In genomic region chr15:82899676-82900301, GRCm38 (mm10) we compare ENCODE assay signal across 8 mouse cellular contexts.
DNase-seq lines count a peak whose midpoint lies in the region; ATAC-seq and TF ChIP-seq lines count a peak whose summit lies in the region.

No protein-coding gene starts in this region.

- peaks cover 20% of the 10 kb centered on the region for H3K4me1 ChIP-seq in intestine, embryonic 15.5 days (replicated peaks)
- peaks cover 38% of the 10 kb centered on the region for H3K4me1 ChIP-seq in limb, embryonic 15.5 days
- H3K4me1 ChIP-seq in midbrain, embryonic 16.5 days (ENCODE audit: control insufficient read depth, insufficient read depth, low read length) = peaks cover 47% of the 10 kb centered on the region
- H3K4me1 ChIP-seq in spleen, adult 2 months (ENCODE audit: control insufficient read depth, insufficient read depth, insufficient read length) = peaks cover 4% of the 10 kb centered on the region

- ATAC-seq in intestine, embryonic 15.5 days = peak; percentile 95
- ATAC-seq in limb, embryonic 15.5 days (ENCODE audit: insufficient number of reproducible peaks, low FRiP score, low TSS enrichment, low read depth) = peak; percentile 88
- ATAC-seq in midbrain, embryonic 16.5 days = peak; percentile 93

- H3K9me3 ChIP-seq in intestine, embryonic 15.5 days = no peaks in the 10 kb centered on the region
- H3K9me3 ChIP-seq in limb, embryonic 15.5 days = no peaks in the 10 kb centered on the region
- H3K9me3 ChIP-seq in midbrain, embryonic 16.5 days (replicated peaks; ENCODE audit: control insufficient read depth, low read length, poor library complexity, severe bottlenecking) = no peaks in the 10 kb centered on the region

- WGBS in intestine, embryonic 15.5 days = 2% methylated on average over 38 of the region's 56 CpGs
- under 1% methylated on average over 49 of the region's 56 CpGs for WGBS in limb, embryonic 15.5 days
- 2% methylated on average over 26 of the region's 56 CpGs for WGBS in midbrain, embryonic 16.5 days
- WGBS in spleen, adult 2 months = 3% methylated on average over 53 of the region's 56 CpGs

- DNase-seq in urinary bladder, adult 18-20 months (ENCODE audit: low spot score in 2 of 2) = peak; percentile 45 to 77
- no peak for DNase-seq in urinary bladder, postnatal 10 days (ENCODE audit: low spot score)
- DNase-seq in embryo, embryonic 10.5 days (ENCODE audit: low spot score) = peak; percentile 90
- peak; percentile 75 to 79 for DNase-seq in gastrocnemius, postnatal 36 days
- peak; percentile 51 to 84 for DNase-seq in spleen, adult 2 months (ENCODE audit: low read depth in 1 of 2, low spot score in 2 of 2)

- no peak for TF ChIP-seq CTCF in spleen, adult 2 months (IDR thresholded peaks at IDR 0.05; ENCODE audit: extremely low read depth, insufficient read depth, insufficient read length, insufficient replicate concordance)

- TF ChIP-seq POLR2A in spleen, adult 2 months (IDR thresholded peaks at IDR 0.05; ENCODE audit: low read depth, low read length) = peak; percentile 77

- no peaks in the 10 kb centered on the region for H3K27me3 ChIP-seq in intestine, embryonic 15.5 days (replicated peaks)
- H3K27me3 ChIP-seq in limb, embryonic 15.5 days = no peaks in the 10 kb centered on the region
- no peaks in the 10 kb centered on the region for H3K27me3 ChIP-seq in midbrain, embryonic 16.5 days (ENCODE audit: control insufficient read depth, insufficient read depth, low read depth, low read length)
- no peaks in the 10 kb centered on the region for H3K27me3 ChIP-seq in spleen, adult 2 months (ENCODE audit: control insufficient read depth, insufficient read depth, low read length)

- peak overlapping the region; percentile 94 for H3K27ac ChIP-seq in intestine, embryonic 15.5 days
- peak overlapping the region; percentile 92 for H3K27ac ChIP-seq in limb, embryonic 15.5 days
- H3K27ac ChIP-seq in midbrain, embryonic 16.5 days (ENCODE audit: low read length) = peak overlapping the region; percentile 88
- peak overlapping the region; percentile 93 for H3K27ac ChIP-seq in spleen, adult 2 months (ENCODE audit: insufficient read depth, low read length)

- intact Hi-C loops in gastrocnemius, postnatal 36 days (cut with DNase I) = no loop called here

- no peaks in the 10 kb centered on the region for H3K36me3 ChIP-seq in intestine, embryonic 15.5 days
- no peaks in the 10 kb centered on the region; the same call in 1 of the 2 replicates for H3K36me3 ChIP-seq in limb, embryonic 15.5 days
- H3K36me3 ChIP-seq in midbrain, embryonic 16.5 days (ENCODE audit: control insufficient read depth, insufficient read depth, low read length) = no peaks in the 10 kb centered on the region
- no peaks in the 10 kb centered on the region for H3K36me3 ChIP-seq in spleen, adult 2 months (ENCODE audit: control insufficient read depth, insufficient read depth, low read length)

- peak overlapping the region; percentile 93 for H3K4me2 ChIP-seq in intestine, embryonic 15.5 days (replicated peaks)
- H3K4me2 ChIP-seq in limb, embryonic 15.5 days = peak overlapping the region; percentile 95
- H3K4me2 ChIP-seq in midbrain, embryonic 16.5 days (ENCODE audit: low read length) = peak overlapping the region; percentile 94

- peak overlapping the region; percentile 95 for H3K9ac ChIP-seq in intestine, embryonic 15.5 days
- peak overlapping the region; percentile 89 for H3K9ac ChIP-seq in limb, embryonic 15.5 days
- peak overlapping the region; percentile 92 for H3K9ac ChIP-seq in midbrain, embryonic 16.5 days (ENCODE audit: low read depth, low read length)

- peak overlapping the region; percentile 99 for H3K4me3 ChIP-seq in intestine, embryonic 15.5 days (replicated peaks)
- peak overlapping the region; percentile 97 for H3K4me3 ChIP-seq in limb, embryonic 15.5 days
- H3K4me3 ChIP-seq in midbrain, embryonic 16.5 days (ENCODE audit: low read depth, low read length) = peak overlapping the region; percentile 99
- peak overlapping the region; percentile 87 for H3K4me3 ChIP-seq in spleen, adult 2 months (ENCODE audit: extremely low read depth, insufficient read depth, insufficient read length)
